Mouse (Mus musculus): ENCODE data around the gene Adi1. TPM values are rescaled to one million over a fixed set of nuclear protein-coding genes. Genes with fewer than 3 reads are reported as not detected.

Gene Adi1
- total RNA-seq, 2 experiments from 2014 or later, result 17.3 to 23.8 TPM

Small RNAs within 50 kb of the gene (microRNA-seq; reads per million reads assigned to microRNA genes)
- 0.57 to 1.4 reads per million in 2 experiments for gene Mir6937

Other genes with a start within 250 kb of the Adi1 start
- gene Dcdc2c, start 122.8 kb upstream of the Adi1 start, total RNA-seq (2021), result under 1 TPM; 0.21 to 0.95 TPM
- under 1 TPM; 0.74 to 0.78 TPM for gene Allc, start 92.7 kb upstream of the Adi1 start, total RNA-seq (2021)
- gene Colec11, start 51.9 kb upstream of the Adi1 start, total RNA-seq (2021), result under 1 TPM; 0.69 to 0.88 TPM
- gene Rps7, start 39.3 kb upstream of the Adi1 start, total RNA-seq (2021), result 100 to 1,000 TPM; 273 to 291 TPM
- 10 to 100 TPM; 11.4 to 14.5 TPM for gene Rnaseh1, start 25.6 kb upstream of the Adi1 start, total RNA-seq (2021)
- 10 to 100 TPM; 51.3 to 52.7 TPM for gene Trappc12, start 75.2 kb downstream of the Adi1 start, total RNA-seq (2021)
- gene Eipr1, start 76.6 kb downstream of the Adi1 start, total RNA-seq (2021), result 10 to 100 TPM; 41.9 to 47.9 TPM